Mouse (Mus musculus) stomach, postnatal 0 days (tissue): ENCODE data around the gene Slc52a3.
A peak's percentile ranks its signal among the peaks of the same experiment; 100 is the strongest.

Experiments
- CTCF ChIP-seq: IDR thresholded peaks from 2 replicates; pipeline ENCODE4 v1.5.1; 2016; ENCODE audit warnings: antibody characterized with exemption, low read depth, mild to moderate bottlenecking, moderate library complexity
- EP300 ChIP-seq: optimal IDR thresholded peaks from 2 replicates; pipeline ENCODE3; 2016; ENCODE audit warnings: antibody characterized with exemption

DNA sequence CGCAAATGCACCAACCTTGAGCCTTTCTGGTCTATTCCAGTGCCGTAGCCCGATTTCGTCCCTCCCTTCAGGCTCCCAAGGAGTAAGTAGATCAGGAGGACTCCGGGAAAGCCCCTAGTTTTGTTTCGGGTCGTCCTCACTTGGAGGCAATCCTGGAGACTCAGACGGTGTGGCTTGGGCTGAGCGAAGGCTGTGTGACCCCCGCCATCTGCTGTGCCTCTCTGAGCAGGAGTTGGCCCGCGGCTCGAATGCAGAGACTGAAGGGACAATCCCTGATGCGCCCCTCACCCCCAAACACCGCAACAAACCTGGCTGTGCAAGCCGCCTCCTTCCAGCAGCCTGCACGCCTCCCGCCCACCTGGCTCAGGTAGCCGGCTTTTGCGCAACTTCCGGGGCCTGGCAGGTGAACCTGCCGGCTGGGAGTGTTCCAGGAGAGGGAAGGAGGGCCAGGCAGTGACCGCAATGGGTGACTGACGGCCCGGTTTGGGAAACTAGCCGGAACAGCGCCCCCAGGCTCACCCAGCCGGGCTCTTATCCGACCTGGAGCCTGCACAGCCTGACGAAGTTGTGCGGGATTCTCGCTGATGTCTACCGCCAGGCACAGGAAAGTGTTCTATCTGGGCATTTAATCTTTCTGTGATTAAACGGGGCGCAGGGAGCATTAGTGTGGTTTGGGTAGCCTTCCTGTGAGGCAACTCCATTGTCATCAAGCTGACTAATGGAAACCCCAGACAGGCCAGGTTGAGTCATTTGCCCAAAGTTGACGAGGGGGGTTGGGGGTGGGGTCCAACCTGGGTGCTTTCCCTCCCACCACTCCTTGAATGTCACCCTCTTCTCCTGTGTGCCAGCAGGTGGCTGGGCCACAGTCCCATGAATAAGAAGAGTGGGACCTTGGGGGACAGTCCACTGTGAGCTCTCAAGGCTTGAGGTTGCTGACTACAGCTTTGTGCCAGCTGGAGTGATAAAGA lies 22.4 kb upstream of the Slc52a3 start:
- TF ChIP-seq CTCF (peak; percentile 51), EP300 (no peak)
